In the genomic region with DNA sequence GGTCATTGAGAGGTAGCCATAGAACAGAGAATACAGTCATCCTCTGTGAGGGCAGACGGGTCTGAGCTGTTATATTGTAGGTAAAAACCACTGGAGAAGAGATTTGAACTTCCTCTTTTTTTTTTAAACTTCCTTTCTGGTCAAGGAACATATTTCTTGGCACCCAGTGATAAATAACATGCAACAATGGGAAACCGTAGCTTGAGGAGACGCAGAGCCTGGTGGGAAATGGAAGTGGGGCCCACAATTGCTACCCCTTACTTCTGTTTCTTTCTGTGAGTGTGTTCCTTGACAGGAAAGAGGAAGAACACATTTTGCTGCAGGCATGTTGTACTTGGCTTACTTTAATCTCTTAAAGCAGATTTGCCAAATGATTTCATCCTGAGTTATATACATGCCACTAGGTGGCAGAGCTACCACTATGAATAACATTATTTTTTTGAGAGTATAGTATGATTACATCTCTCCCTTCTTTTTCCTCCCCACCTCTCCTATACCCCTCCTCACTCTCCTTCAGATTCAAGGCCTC, we compare ENCODE assay signal across 10 mouse cellular contexts. TPM values are rescaled to one million over a fixed set of nuclear protein-coding genes. Genes with fewer than 3 reads are reported as not detected.
A peak's percentile ranks its signal among the peaks of the same experiment; 100 is the strongest.
DNase-seq lines count a peak whose midpoint lies in the region; ATAC-seq and TF ChIP-seq lines count a peak whose summit lies in the region.
"Had no signal": no experiment of that assay in that cellular context is flagged by ENCODE, and none has a peak within 500 bp of the region (broad histone marks: within the 10 kb centered on the region; RNA-seq: fewer than 3 reads in every experiment).

No protein-coding gene starts in this region.

- H3K9me3 ChIP-seq in intestine, postnatal 0 days (ENCODE audit: control insufficient read depth), result no peaks in the 10 kb centered on the region
- no peaks in the 10 kb centered on the region for H3K9me3 ChIP-seq in intestine, embryonic 15.5 days
- H3K9me3 ChIP-seq in MEL (replicated peaks; ENCODE audit: insufficient read depth, low read length), result no peaks in the 10 kb centered on the region
- H3K9me3 ChIP-seq: embryonic facial prominence, embryonic 12.5 days; lung, embryonic 15.5 days had no signal

- peak; percentile 26 for TF ChIP-seq RAD21 in MEL (IDR thresholded peaks at IDR 0.05; ENCODE audit: low read depth, low read length)

- no peaks in the 10 kb centered on the region for H3K36me3 ChIP-seq in intestine, postnatal 0 days (ENCODE audit: control insufficient read depth, insufficient read depth)
- H3K36me3 ChIP-seq in intestine, embryonic 15.5 days, result no peaks in the 10 kb centered on the region
- peaks cover 2 to 39% of the 10 kb centered on the region in 2 experiments for H3K36me3 ChIP-seq in MEL (ENCODE audit: control insufficient read depth in 1 of 2, insufficient read depth in 2 of 2, low read length in 2 of 2)
- H3K36me3 ChIP-seq: embryonic facial prominence, embryonic 12.5 days; lung, embryonic 15.5 days had no signal

- no peak overlapping the region for H3K9ac ChIP-seq in intestine, postnatal 0 days (ENCODE audit: low read depth, low read length)
- H3K9ac ChIP-seq in intestine, embryonic 15.5 days, result no peak overlapping the region
- no peak overlapping the region for H3K9ac ChIP-seq in MEL (ENCODE audit: control insufficient read depth, low read depth, low read length, poor library complexity, severe bottlenecking)
- H3K9ac ChIP-seq: embryonic facial prominence, embryonic 12.5 days; lung, embryonic 15.5 days had no signal

- no peak for ATAC-seq in intestine, postnatal 0 days
- ATAC-seq in intestine, embryonic 15.5 days, result no peak

- TF ChIP-seq CTCF in intestine, postnatal 0 days (IDR thresholded peaks at IDR 0.05; ENCODE audit: low read depth), result peak; percentile 39
- peak in 1 of 3 experiments; percentile 43; a peak in 2 of 6 replicates for TF ChIP-seq CTCF in MEL (IDR thresholded peaks at IDR 0.05 in 2 of 3, conservative IDR thresholded peaks at IDR 0.05 in 1 of 3; ENCODE audit: control insufficient read depth in 1 of 3, insufficient read depth in 1 of 3, low read depth in 2 of 3, low read length in 3 of 3, poor library complexity in 1 of 3, severe bottlenecking in 1 of 3)

- no peak overlapping the region for H3K4me2 ChIP-seq in intestine, postnatal 0 days (replicated peaks; ENCODE audit: low read depth)
- H3K4me2 ChIP-seq in intestine, embryonic 15.5 days (replicated peaks), result no peak overlapping the region
- H3K4me2 ChIP-seq: embryonic facial prominence, embryonic 12.5 days; lung, embryonic 15.5 days had no signal

- H3K4me1 ChIP-seq in intestine, postnatal 0 days (replicated peaks; ENCODE audit: control insufficient read depth, insufficient read depth, low read length), result no peaks in the 10 kb centered on the region
- H3K4me1 ChIP-seq in intestine, embryonic 15.5 days (replicated peaks), result no peaks in the 10 kb centered on the region
- peaks cover 10 to 19% of the 10 kb centered on the region in 2 experiments for H3K4me1 ChIP-seq in MEL (ENCODE audit: control insufficient read depth in 1 of 2, insufficient read depth in 2 of 2, low read length in 2 of 2)
- H3K4me1 ChIP-seq: embryonic facial prominence, embryonic 12.5 days; lung, embryonic 15.5 days had no signal

- TF ChIP-seq POLR2A in MEL (IDR thresholded peaks at IDR 0.05; ENCODE audit: control insufficient read depth in 1 of 2, insufficient read depth in 1 of 2, low read depth in 1 of 2, low read length in 2 of 2, poor library complexity in 1 of 2), result no peak

- H3K27me3 ChIP-seq in intestine, postnatal 0 days (replicated peaks; ENCODE audit: control insufficient read depth, insufficient read depth, low read length), result no peaks in the 10 kb centered on the region
- H3K27me3 ChIP-seq in intestine, embryonic 15.5 days (replicated peaks), result no peaks in the 10 kb centered on the region
- no peaks in the 10 kb centered on the region for H3K27me3 ChIP-seq in MEL (ENCODE audit: control insufficient read depth in 1 of 2, insufficient read depth in 2 of 2, low read length in 2 of 2)
- H3K27me3 ChIP-seq: embryonic facial prominence, embryonic 12.5 days; lung, embryonic 15.5 days had no signal

- H3K27ac ChIP-seq in intestine, postnatal 0 days (ENCODE audit: low read depth, low read length), result no peak overlapping the region
- no peak overlapping the region for H3K27ac ChIP-seq in intestine, embryonic 15.5 days
- peak overlapping the region; percentile 69 for H3K27ac ChIP-seq in MEL (ENCODE audit: control insufficient read depth, low read depth, low read length)
- H3K27ac ChIP-seq: embryonic facial prominence, embryonic 12.5 days; lung, embryonic 15.5 days had no signal

- peaks cover 4% of the 10 kb centered on the region; the same call in 1 of the 2 replicates for H3K79me2 ChIP-seq in MEL (ENCODE audit: control insufficient read depth, insufficient read depth, low read length, poor library complexity)

- WGBS in intestine, postnatal 0 days, result 66% methylated on average over 3 of the region's 3 CpGs
- WGBS in intestine, embryonic 15.5 days, result 68% methylated on average over 3 of the region's 3 CpGs

- peak; percentile 61 to 69 for TF ChIP-seq EP300 in MEL (IDR thresholded peaks at IDR 0.05; ENCODE audit: low read depth in 1 of 2, low read length in 2 of 2)

- H3K4me3 ChIP-seq in intestine, postnatal 0 days (ENCODE audit: low read depth, low read length), result no peak overlapping the region
- no peak overlapping the region for H3K4me3 ChIP-seq in intestine, embryonic 15.5 days (replicated peaks)
- H3K4me3 ChIP-seq in MEL (ENCODE audit: control insufficient read depth in 1 of 2, insufficient read depth in 1 of 2, low read depth in 2 of 2, low read length in 2 of 2), result no peak overlapping the region
- H3K4me3 ChIP-seq: embryonic facial prominence, embryonic 12.5 days; lung, embryonic 15.5 days had no signal

- DNase-seq in B cell, adult 2 months, result peak; percentile 42 to 45
- DNase-seq in MEL (ENCODE audit: low read depth, low spot score), result peak; percentile 84
- peak; percentile 62 for DNase-seq in lung, postnatal 36 days
- DNase-seq in adrenal gland, adult 8-10 months, result no peak
- DNase-seq in embryo, embryonic 9.5 days (ENCODE audit: extremely low spot score), result no peak
- DNase-seq: layer of hippocampus, adult 9-11 months had no signal

TF ChIP-seq in MEL, 35 proteins besides CTCF, POLR2A, EP300 and RAD21:
- TF ChIP-seq RCOR1 (IDR thresholded peaks at IDR 0.05; ENCODE audit: low read depth, low read length) (peak; percentile 75), SIN3A (IDR thresholded peaks at IDR 0.05; ENCODE audit: low read length) (peak; percentile 42; the same call in 1 of the 2 replicates), MYC (IDR thresholded peaks at IDR 0.05; ENCODE audit: low read depth, low read length) (no peak), SMC3 (IDR thresholded peaks at IDR 0.05; ENCODE audit: low read depth, low read length) (0 out of 2 replicates have a peak, but pooled peaks have one; percentile 22), CHD2 (IDR thresholded peaks at IDR 0.05; ENCODE audit: low read length) (no peak), GATA1 (IDR thresholded peaks at IDR 0.05; ENCODE audit: low read depth, low read length) (peak; percentile 68), TAL1 (IDR thresholded peaks at IDR 0.05; ENCODE audit: low read length) (peak; percentile 54), ZNF384 (IDR thresholded peaks at IDR 0.05; ENCODE audit: low read depth, low read length) (peak; percentile 83), ETS1 (IDR thresholded peaks at IDR 0.05; ENCODE audit: low read depth, low read length) (peak; percentile 52), TCF12 (IDR thresholded peaks at IDR 0.05; ENCODE audit: low read depth, low read length) (peak; percentile 28; the same call in 1 of the 2 replicates)

RNA-seq across cellular contexts. Expression of a gene that starts 49.2 kb away (rescaled TPM):
- 34.2 and 35.9 TPM in 2 replicates for polyA plus RNA-seq in intestine, postnatal 0 days (2015; fragmentation: Nextera tagmentation; extraction: Ambion mirVana)
- polyA plus RNA-seq in intestine, embryonic 15.5 days (2015; fragmentation: Nextera tagmentation; extraction: Ambion mirVana), result 67.3 and 72.2 TPM in 2 replicates
- total RNA-seq in MEL (2012; rRNA removed), result 15.5 and 30.1 TPM in 2 replicates
- polyA plus RNA-seq in MEL (2012; ENCODE audit: insufficient read depth in 1 of 2, insufficient read length in 2 of 2, low read depth in 1 of 2, low replicate concordance in 2 of 2, missing spikeins in 1 of 2), result 100 to 1,000 TPM in 1 of 2 experiments, 10 to 100 TPM in 1; 88.1 to 132 TPM
- total RNA-seq in adrenal gland, adult 8-10 months (2022), result 100 to 1,000 TPM; 131 to 164 (median 151) TPM

Comparison
In these comparisons a context has a peak if more than half of its experiments do, and no peak if none do; other contexts are left out.
1. DNase-seq: peak in B cell, adult 2 months (2 of 2), MEL (single experiment) and lung, postnatal 36 days (single experiment); none in adrenal gland, adult 8-10 months (single experiment) and embryo, embryonic 9.5 days (single experiment).